Mouse (Mus musculus) lung, postnatal 36 days (tissue): ENCODE results near the gene Ubqln3.

Source experiments
- DNase-seq: peaks from one replicate; pipeline ENCODE4 v3.0.0; 2022; ENCODE audit warnings: mixed read lengths

Ubqln3 gene

GRCm38 (mm10) chr7:104143179-104143578, at the start of gene Ubqln3:
Ubqln3 (minus strand) TSS chr7:104143279.
- DNase-seq: no peak

GRCm38 (mm10) chr7:104191275-104191674, 48.2 kb upstream of the Ubqln3 start:
- DNase-seq: no peak

GRCm38 (mm10) chr7:104183292-104183691, 40.2 kb upstream of the Ubqln3 start, which contains the start of gene Olfr648:
Olfr648 (minus strand) TSS chr7:104183392.
- no peak for DNase-seq

GRCm38 (mm10) chr7:104179074-104179473, 36.0 kb upstream of the Ubqln3 start:
- DNase-seq: no peak

- DNase-seq: no peak
These were observed 35.5 kb upstream of the Ubqln3 start for GRCm38 (mm10) chr7:104178422-104179054.

GRCm38 (mm10) chr7:104175085-104175484, 32.0 kb upstream of the Ubqln3 start:
- no peak for DNase-seq

- DNase-seq: no peak
These were observed 26.6 kb upstream of the Ubqln3 start for GRCm38 (mm10) chr7:104169634-104170204.

- no peak for DNase-seq
These were observed 24.0 kb upstream of the Ubqln3 start for GRCm38 (mm10) chr7:104167105-104167504.

GRCm38 (mm10) chr7:104150456-104150855, 7.4 kb upstream of the Ubqln3 start, which contains the start of gene Ubqlnl:
Ubqlnl (minus strand) TSS chr7:104150556.
- DNase-seq: no peak

GRCm38 (mm10) chr7:104137305-104137704, 5.8 kb downstream of the Ubqln3 start, which contains the start of gene Olfr643:
Olfr643 (minus strand) TSS chr7:104137405.
- DNase-seq: no peak

- no peak for DNase-seq
These were observed 13.4 kb downstream of the Ubqln3 start, which contains the start of gene Ubqln5 for GRCm38 (mm10) chr7:104129726-104130125. Ubqln5 (minus strand) TSS chr7:104129826.

GRCm38 (mm10) chr7:104104757-104104972, 38.4 kb downstream of the Ubqln3 start, which contains the start of gene Olfr646:
Olfr646 (plus strand) TSS chr7:104104873.
- no peak for DNase-seq

- no peak for DNase-seq
These were observed 38.9 kb downstream of the Ubqln3 start for GRCm38 (mm10) chr7:104103913-104104756.
